Mouse (Mus musculus) colon, adult 2 months (tissue): Measurements from ENCODE around the gene Tbc1d9b. TPM values are rescaled to one million over a fixed set of nuclear protein-coding genes. Genes with fewer than 3 reads are reported as not detected.

Source experiments
- polyA plus RNA-seq: library from polyadenylated mRNA; depleted of rRNA; stranded (reverse); fragments of >200 nt; gene quantifications from 2 replicates; pipeline ENCODE4 v1.2.3, GENCODE M21; 2012; rRNA removed

The Tbc1d9b gene
- 43.4 and 49.0 TPM in 2 replicates for polyA plus RNA-seq

GRCm38 (mm10) chr11:50130811-50131766 lies at the start of gene Tbc1d9b:
Tbc1d9b (plus strand) TSS chr11:50131396.

GRCm38 (mm10) chr11:50174111-50174729 lies 43.0 kb downstream of the Tbc1d9b start, which contains the start of gene Mrnip:
Mrnip (plus strand) TSS chr11:50174444.

GRCm38 (mm10) chr11:50210505-50211151 lies 79.4 kb downstream of the Tbc1d9b start, which contains the start of the genes Sqstm1 and Mgat4b:
Sqstm1 (minus strand) TSS chr11:50210827.
Mgat4b (plus strand) TSS chr11:50210890.

Other genes starting within 250 kb of the Tbc1d9b start
- 2.0 and 2.8 TPM in 2 replicates for gene Rasgef1c, start 229.6 kb upstream of the Tbc1d9b start, polyA plus RNA-seq
- 141 and 151 TPM in 2 replicates for gene Rnf130, start 106.0 kb upstream of the Tbc1d9b start, polyA plus RNA-seq
- gene Mrnip, start 43.0 kb downstream of the Tbc1d9b start, polyA plus RNA-seq: 2.4 and 4.4 TPM in 2 replicates
- 243 and 273 TPM in 2 replicates for gene Sqstm1, start 79.4 kb downstream of the Tbc1d9b start, polyA plus RNA-seq
- 380 and 383 TPM in 2 replicates for gene Mgat4b, start 79.5 kb downstream of the Tbc1d9b start, polyA plus RNA-seq
- 32.8 and 44.4 TPM in 2 replicates for gene Ltc4s, start 107.2 kb downstream of the Tbc1d9b start, polyA plus RNA-seq
- 14.6 and 17.3 TPM in 2 replicates for gene Maml1, start 160.9 kb downstream of the Tbc1d9b start, polyA plus RNA-seq
- 25.0 and 32.8 TPM in 2 replicates for gene Canx, start 194.3 kb downstream of the Tbc1d9b start, polyA plus RNA-seq
- gene Cby3, start 223.1 kb downstream of the Tbc1d9b start, polyA plus RNA-seq: not detected in 2 replicates
- 21.4 and 25.9 TPM in 2 replicates for gene Hnrnph1, start 245.6 kb downstream of the Tbc1d9b start, polyA plus RNA-seq